Mouse (Mus musculus): Measurements from ENCODE around the gene Sowaha.

GRCm38 (mm10) chr11:53458996-53459395 is 21.1 kb downstream of the Sowaha start:
- no peak for TF ChIP-seq CTCF (IDR thresholded peaks at IDR 0.05; ENCODE audit: low read depth, low read length)
- no peak for TF ChIP-seq EP300 (IDR thresholded peaks at IDR 0.05; ENCODE audit: insufficient read depth, low read depth, low read length)
